Mouse (Mus musculus): ENCODE measurements around the gene Cep250.

- TF ChIP-seq CTCF (IDR thresholded peaks at IDR 0.05; ENCODE audit: low read depth): no peak
- TF ChIP-seq EP300 (IDR thresholded peaks at IDR 0.05; ENCODE audit: low read depth): no peak
Measured at GRCm38 (mm10) chr2:155989085-155989484, 32.8 kb downstream of the Cep250 start.
